In genomic region chr2:108044885-108045284, GRCm38 (mm10) we compare ENCODE assay signal across 18 mouse cellular contexts.
"Had no signal": no experiment of that assay in that cellular context is flagged by ENCODE, and none has a peak within 500 bp of the region (broad histone marks: within the 10 kb centered on the region; RNA-seq: fewer than 3 reads in every experiment).

No protein-coding gene starts in this region.

- H3K9me3 ChIP-seq: liver, embryonic 13.5 days; midbrain, embryonic 12.5 days; midbrain, embryonic 15.5 days; neural tube, embryonic 12.5 days; neural tube, embryonic 15.5 days; stomach, embryonic 15.5 days had no signal

- H3K4me2 ChIP-seq: liver, embryonic 13.5 days; lung, embryonic 14.5 days; midbrain, embryonic 12.5 days; midbrain, embryonic 15.5 days; neural tube, embryonic 12.5 days; neural tube, embryonic 15.5 days; stomach, embryonic 15.5 days had no signal

- H3K27me3 ChIP-seq: liver, embryonic 13.5 days; midbrain, embryonic 12.5 days; midbrain, embryonic 15.5 days; neural tube, embryonic 12.5 days; neural tube, embryonic 15.5 days; stomach, embryonic 15.5 days had no signal

- H3K36me3 ChIP-seq: liver, embryonic 13.5 days; midbrain, embryonic 12.5 days; midbrain, embryonic 15.5 days; neural tube, embryonic 12.5 days; neural tube, embryonic 15.5 days; stomach, embryonic 15.5 days had no signal

- H3K27ac ChIP-seq: kidney, postnatal 0 days; left cerebral cortex, adult 2 months; liver, embryonic 13.5 days; macrophage; midbrain, embryonic 12.5 days; midbrain, embryonic 15.5 days; neural tube, embryonic 12.5 days; neural tube, embryonic 15.5 days; stomach, embryonic 15.5 days had no signal

- H3K4me1 ChIP-seq: liver, embryonic 13.5 days; midbrain, embryonic 12.5 days; midbrain, embryonic 15.5 days; neural tube, embryonic 12.5 days; neural tube, embryonic 15.5 days; stomach, embryonic 15.5 days had no signal

- H3K4me3 ChIP-seq: left cerebral cortex, adult 2 months; liver, embryonic 13.5 days; midbrain, embryonic 12.5 days; midbrain, embryonic 15.5 days; neural tube, embryonic 12.5 days; neural tube, embryonic 15.5 days; stomach, embryonic 15.5 days had no signal

- H3K9ac ChIP-seq: liver, embryonic 13.5 days; lung, embryonic 14.5 days; midbrain, embryonic 12.5 days; midbrain, embryonic 15.5 days; neural tube, embryonic 12.5 days; neural tube, embryonic 15.5 days; stomach, embryonic 15.5 days had no signal

- ATAC-seq: intestine, postnatal 0 days; lung, postnatal 0 days; midbrain, embryonic 15.5 days had no signal

- DNase-seq: kidney, adult 2 months; kidney, postnatal 25 days; liver, embryonic 13.5 days; lung, embryonic 14.5 days; right cerebral cortex, adult 18-20 months; right cerebral cortex, postnatal 14 days; spleen, adult 18-20 months; thymus, postnatal 25 days had no signal
